Mouse (Mus musculus) neural tube, embryonic 12.5 days (tissue): ENCODE data around the gene 4931428F04Rik. TPM values are rescaled to one million over a fixed set of nuclear protein-coding genes. Genes with fewer than 3 reads are reported as not detected.

Experiments used
- microRNA counts: library from miRNA; unstranded; fragments of <30 nt; microRNA quantifications from one replicate; lab custom pipeline; 2017
- microRNA-seq: library from miRNA; unstranded; fragments of <30 nt; microRNA quantifications from one replicate; pipeline ENCODE4, GENCODE M21; 2017
- polyA plus RNA-seq: library from polyadenylated mRNA; unstranded; fragments of >200 nt; fragmentation: Nextera tagmentation; extraction: Ambion mirVana; gene quantifications from 2 replicates; pipeline ENCODE4 v1.2.1, GENCODE M21; 2016

Gene 4931428F04Rik
- polyA plus RNA-seq, 1 experiment from 2014 or later, result 78.4 TPM

MicroRNA genes within 50 kb of the gene (microRNA counts, 519-probe panel; counts per million panel counts)
- 3,538 counts per million, percentile 73 among the panel's probes with 10 or more counts for microRNA mmu-miR-328 (lab: Ali Mortazavi, UCI)

Small RNA genes within 50 kb of the gene (microRNA-seq; reads per million reads assigned to microRNA genes)
- gene Gm27320, result not detected
- gene Mir328, result 150 reads per million, percentile 57 among the genes with 10 or more reads in this experiment

Other genes with a start within 250 kb of the 4931428F04Rik start
- gene Ces3a, start 241.3 kb downstream of the 4931428F04Rik start, polyA plus RNA-seq, result not detected in 2 replicates
- gene Ces3b, start 206.1 kb downstream of the 4931428F04Rik start, polyA plus RNA-seq, result not detected in 2 replicates
- not detected in 2 replicates for gene Ces4a, start 158.1 kb downstream of the 4931428F04Rik start, polyA plus RNA-seq
- 65.8 and 73.1 TPM in 2 replicates for gene Cbfb, start 119.2 kb downstream of the 4931428F04Rik start, polyA plus RNA-seq
- gene D230025D16Rik, start 64.7 kb downstream of the 4931428F04Rik start, polyA plus RNA-seq, result 26.4 and 27.1 TPM in 2 replicates
- gene B3gnt9, start 34.7 kb downstream of the 4931428F04Rik start, polyA plus RNA-seq, result 6.5 TPM in 2 replicates
- 18.7 and 21.2 TPM in 2 replicates for gene Tradd, start 25.3 kb downstream of the 4931428F04Rik start, polyA plus RNA-seq
- gene Fbxl8, start 25.2 kb downstream of the 4931428F04Rik start, polyA plus RNA-seq, result 0.90 and 1.0 TPM in 2 replicates
- gene Hsf4, start 20.1 kb downstream of the 4931428F04Rik start, polyA plus RNA-seq, result 0.19 and 0.20 TPM in 2 replicates
- 3.5 and 4.3 TPM in 2 replicates for gene Nol3, start 13.7 kb downstream of the 4931428F04Rik start, polyA plus RNA-seq
- gene Exoc3l, start 6.2 kb upstream of the 4931428F04Rik start, polyA plus RNA-seq, result 15.9 and 16.3 TPM in 2 replicates
- 66.0 and 75.6 TPM in 2 replicates for gene E2f4, start 7.8 kb upstream of the 4931428F04Rik start, polyA plus RNA-seq
- gene Elmo3, start 15.7 kb upstream of the 4931428F04Rik start, polyA plus RNA-seq, result 1.5 and 2.2 TPM in 2 replicates
- gene Lrrc29, start 36.4 kb upstream of the 4931428F04Rik start, polyA plus RNA-seq, result 1.2 and 1.3 TPM in 2 replicates
- 112 and 113 TPM in 2 replicates for gene Tmem208, start 36.5 kb upstream of the 4931428F04Rik start, polyA plus RNA-seq
- gene Fhod1, start 58.1 kb upstream of the 4931428F04Rik start, polyA plus RNA-seq, result 0.92 and 0.98 TPM in 2 replicates
- 4.4 and 4.5 TPM in 2 replicates for gene Slc9a5, start 59.0 kb upstream of the 4931428F04Rik start, polyA plus RNA-seq
- gene Plekhg4, start 83.4 kb upstream of the 4931428F04Rik start, polyA plus RNA-seq, result 0.35 and 0.75 TPM in 2 replicates
- gene Kctd19, start 123.6 kb upstream of the 4931428F04Rik start, polyA plus RNA-seq, result not detected in 2 replicates
- gene Lrrc36, start 123.7 kb upstream of the 4931428F04Rik start, polyA plus RNA-seq, result 1.6 and 1.8 TPM in 2 replicates
- gene Tppp3, start 181.7 kb upstream of the 4931428F04Rik start, polyA plus RNA-seq, result 242 and 246 TPM in 2 replicates
- 29.0 and 30.7 TPM in 2 replicates for gene Zdhhc1, start 207.0 kb upstream of the 4931428F04Rik start, polyA plus RNA-seq
- 23.8 and 25.7 TPM in 2 replicates for gene Hsd11b2, start 228.9 kb upstream of the 4931428F04Rik start, polyA plus RNA-seq